Mouse (Mus musculus) right cerebral cortex, adult 2 months (tissue): ENCODE results near the gene Zscan26.
"Not testable (repeated sequence)": the region's sequence is repeated elsewhere in the genome, so short reads cannot be mapped to it uniquely, and the experiment has no call there.

ENCODE experiments used
- DNase-seq, 2 experiments: peaks; one replicate each; pipeline ENCODE4 v3.0.0; 2021 to 2022; ENCODE audit warnings: low spot score in 2 of 2

Zscan26 gene

GRCm38 (mm10) chr13:21453449-21453848 lies at the start of gene Zscan26:
TSS of gene Zscan26 (minus strand) at chr13:21453730.
- DNase-seq = peak; percentile 88 to 91

DNA sequence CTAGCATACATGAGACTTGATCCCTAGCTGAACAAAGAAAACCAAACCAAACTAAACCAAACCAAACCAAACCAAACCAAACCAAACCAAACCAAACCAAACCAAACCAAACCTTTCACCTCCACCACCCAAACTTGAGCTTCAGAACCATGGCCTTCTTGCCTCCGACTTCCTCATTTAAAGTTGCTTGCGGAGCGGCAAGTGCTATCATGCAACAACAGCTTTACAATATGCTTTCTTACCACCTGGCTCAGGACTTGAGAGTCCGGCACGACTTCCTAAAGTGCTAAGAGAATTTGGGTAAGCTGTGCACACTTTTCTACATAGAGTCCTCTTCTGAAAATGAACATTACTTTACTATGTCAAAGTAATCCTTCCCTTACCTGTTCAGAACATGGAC lies 48.8 kb upstream of the Zscan26 start:
- DNase-seq = no peak

GRCm38 (mm10) chr13:21501182-21501581 lies 47.7 kb upstream of the Zscan26 start, which contains the start of gene Gm11273:
TSS of gene Gm11273 (minus strand) at chr13:21501418.
- DNase-seq = not testable (repeated sequence)

- DNase-seq = no peak
Observed at GRCm38 (mm10) chr13:21495080-21495479, 41.5 kb upstream of the Zscan26 start, which contains the start of gene AK157302. TSS of gene AK157302 (plus strand) at chr13:21495223.

DNA sequence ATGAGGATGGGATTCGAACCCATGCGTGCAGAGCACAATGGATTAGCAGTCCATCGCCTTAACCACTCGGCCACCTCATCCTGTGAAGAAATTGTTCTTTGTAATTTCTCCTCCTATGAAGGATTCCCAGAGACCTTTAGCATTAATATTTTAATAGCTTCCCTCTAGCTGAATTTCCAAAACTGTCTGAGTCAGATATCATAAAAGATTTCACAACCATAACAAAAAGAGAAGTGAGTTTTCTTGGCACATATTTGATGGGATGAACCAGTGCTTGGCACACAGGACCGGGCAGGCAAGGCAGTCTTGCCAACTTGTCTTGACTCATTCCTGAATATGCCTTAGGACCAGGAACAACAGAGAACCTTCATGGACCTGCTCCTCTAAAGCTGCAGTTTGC lies 39.3 kb upstream of the Zscan26 start:
- no peak for DNase-seq

GRCm38 (mm10) chr13:21486881-21487280 lies 33.4 kb upstream of the Zscan26 start:
- no peak for DNase-seq

DNA sequence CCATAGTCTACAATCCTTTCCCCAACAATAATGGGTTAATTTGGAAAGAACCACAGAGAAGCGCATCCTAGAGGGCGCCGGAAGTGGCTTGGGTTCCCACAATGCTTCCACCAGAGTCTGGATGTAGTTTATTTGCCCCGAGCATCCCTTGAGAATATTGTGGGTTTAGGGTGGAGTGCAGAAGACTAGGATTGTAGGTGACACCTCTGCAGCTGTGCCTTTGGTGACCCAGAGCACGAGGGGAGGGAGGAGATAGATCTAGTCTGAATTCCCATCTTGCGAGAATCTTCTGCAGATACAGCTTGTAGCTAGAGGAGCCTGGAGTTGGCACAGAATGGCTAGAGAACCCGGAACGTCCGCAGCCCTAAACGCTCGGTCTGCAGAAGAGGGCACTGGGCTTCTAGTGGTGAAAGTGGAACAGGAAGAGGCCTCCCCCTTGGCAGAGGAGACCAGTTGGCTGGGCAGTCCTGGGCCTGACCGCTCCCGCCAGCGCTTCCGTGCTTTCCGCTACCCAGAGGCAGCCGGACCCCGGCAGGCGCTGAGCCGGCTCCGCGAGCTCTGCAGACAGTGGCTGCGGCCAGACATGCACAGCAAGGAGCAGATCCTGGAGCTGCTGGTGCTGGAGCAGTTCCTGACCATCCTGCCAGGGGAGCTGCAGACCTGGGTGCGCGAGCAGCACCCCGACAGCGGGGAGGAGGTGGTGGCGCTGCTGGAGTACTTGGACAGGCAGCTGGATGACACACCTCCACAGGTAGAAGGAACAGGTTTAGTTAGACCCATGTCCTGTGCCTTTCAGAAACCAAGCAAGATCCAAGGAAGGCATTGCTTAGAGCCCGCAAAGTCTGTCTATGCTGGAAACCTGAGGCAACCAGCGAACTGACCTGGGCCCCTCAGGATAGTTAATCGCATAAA lies 25.5 kb upstream of the Zscan26 start, which contains the start of the genes Zkscan4 and Gm10065:
Zkscan4 (plus strand) TSS at position 149 of the 912 bp plus-strand sequence.
Gm10065 (minus strand) TSS at position 683 of the 912 bp plus-strand sequence.
- DNase-seq = peak; percentile 82 to 85

DNA sequence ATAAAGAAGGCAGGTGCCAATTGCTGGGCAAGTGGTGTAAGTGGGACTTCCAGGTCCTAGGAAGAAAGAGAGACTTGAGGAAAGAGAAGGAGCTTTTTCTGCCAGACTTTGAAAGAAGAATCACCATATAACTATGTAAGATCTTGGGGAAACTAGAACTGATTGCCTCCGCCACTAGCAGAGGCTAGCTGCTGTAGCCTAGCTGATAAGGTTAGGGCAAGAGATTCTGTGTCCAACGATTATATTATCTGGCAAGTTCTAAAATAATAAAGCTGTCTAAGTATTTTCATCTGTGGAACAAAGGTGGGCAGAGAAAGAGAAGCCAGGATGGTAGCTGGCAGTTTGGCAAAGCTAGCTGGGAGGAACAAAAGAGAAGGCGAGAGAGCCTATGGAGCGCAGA lies 18.9 kb upstream of the Zscan26 start:
- no peak for DNase-seq

DNA sequence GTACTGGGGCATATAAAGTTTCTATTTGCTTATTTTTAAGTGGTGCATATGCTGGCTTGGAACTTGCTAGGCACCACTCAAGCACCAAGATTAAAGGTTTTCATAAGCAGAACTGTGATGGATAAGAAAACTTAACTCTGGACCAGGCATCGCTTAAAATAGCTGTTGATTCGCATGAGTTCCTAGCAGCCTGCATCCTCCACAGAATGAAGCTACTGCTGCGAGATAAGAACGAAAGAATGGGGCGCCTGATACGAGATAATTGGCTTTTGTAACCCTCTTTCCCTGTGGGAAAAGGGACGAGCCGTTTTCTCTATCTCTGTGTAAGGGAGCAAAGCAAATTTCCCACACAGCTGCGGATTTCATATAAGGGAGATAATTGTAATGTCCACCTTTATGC lies 15.6 kb upstream of the Zscan26 start:
- no peak for DNase-seq

- DNase-seq = peak; percentile 73 to 75
Observed at GRCm38 (mm10) chr13:21468061-21469019, 14.8 kb upstream of the Zscan26 start, which contains the start of gene Nkapl. TSS of gene Nkapl (minus strand) at chr13:21468509.

DNA sequence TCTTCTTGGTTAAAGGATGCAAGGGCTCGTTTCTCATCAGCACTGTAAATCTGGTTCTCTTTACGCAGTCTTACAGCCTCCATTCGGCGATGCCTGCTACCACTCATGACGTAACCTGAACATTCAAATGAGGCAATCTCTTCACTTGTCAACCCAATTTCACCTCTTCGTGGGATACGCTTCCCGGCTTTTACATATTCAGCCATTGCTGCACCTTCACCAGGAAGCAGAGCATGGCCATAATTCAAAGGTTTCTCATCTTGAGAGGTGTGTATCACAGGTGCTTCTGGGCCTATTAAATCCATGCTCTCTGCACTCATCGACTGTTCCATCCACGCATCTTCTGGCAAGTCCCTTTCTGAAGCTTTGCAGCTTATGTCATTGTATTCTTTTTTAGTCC lies 13.8 kb upstream of the Zscan26 start:
- DNase-seq = no peak

DNA sequence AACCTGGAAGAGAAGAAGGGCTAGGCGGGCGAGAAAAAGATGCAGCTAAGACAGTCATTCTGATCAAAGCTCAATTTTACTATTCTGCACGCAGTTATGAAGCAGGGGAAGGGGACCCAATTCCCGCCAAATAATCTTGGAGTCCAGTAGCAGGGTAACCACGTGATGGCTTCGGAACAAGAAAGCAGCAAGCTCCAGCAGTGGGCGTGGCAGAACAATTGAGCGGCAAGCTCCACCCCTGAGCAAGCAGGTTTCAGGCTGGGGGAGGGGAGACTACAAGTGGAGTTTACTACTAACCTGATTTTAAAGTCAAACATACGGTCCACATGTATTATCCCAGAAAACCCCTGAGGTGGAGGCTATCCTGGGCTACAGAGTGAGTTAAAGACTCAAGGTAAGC lies 9.0 kb upstream of the Zscan26 start:
- not testable (repeated sequence) for DNase-seq

DNA sequence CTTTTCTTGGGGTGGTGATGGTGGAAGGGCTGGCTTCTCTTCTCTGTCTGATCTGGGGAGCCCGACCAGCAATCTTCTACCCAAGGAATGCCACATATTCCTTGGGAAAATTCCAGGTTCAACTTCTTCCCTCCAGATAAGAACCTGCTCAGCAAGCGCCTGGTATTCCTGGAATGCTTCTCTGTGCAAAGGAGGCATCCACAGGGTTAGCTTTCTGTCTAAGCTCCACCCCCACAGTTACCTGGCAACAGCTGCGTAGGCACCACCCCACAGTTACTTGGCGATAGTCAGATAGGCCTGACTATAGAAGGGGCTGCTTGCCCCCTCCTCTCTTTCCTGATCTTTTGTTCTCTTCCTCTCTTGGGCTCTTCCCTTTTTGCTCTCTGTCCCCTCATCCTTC lies 2.8 kb upstream of the Zscan26 start:
- no peak for DNase-seq

DNA sequence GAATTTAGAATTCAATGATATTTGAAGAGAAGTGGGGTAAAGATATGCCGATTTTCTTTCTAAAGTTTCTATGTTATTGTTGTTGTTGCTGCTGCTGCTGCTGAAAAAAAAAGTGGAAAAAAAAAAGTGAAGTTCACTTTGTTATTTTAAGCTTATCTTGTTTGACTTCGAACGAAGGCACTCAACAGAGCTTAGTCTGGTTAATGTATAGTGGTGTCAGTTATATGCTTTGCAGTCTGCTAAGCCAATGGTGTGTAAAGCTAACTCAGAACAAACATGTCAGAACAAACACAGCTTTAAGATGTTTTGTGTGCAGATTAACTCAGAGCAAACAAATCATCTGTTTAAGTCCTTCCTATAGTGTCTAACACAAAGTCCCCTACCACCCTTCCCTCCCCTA lies 603 bp upstream of the Zscan26 start:
- no peak for DNase-seq

- peak in 1 of 2 experiments; percentile 10 for DNase-seq
Observed at GRCm38 (mm10) chr13:21453042-21453441, 488 bp downstream of the Zscan26 start.

GRCm38 (mm10) chr13:21447856-21448614 lies 5.5 kb downstream of the Zscan26 start:
- DNase-seq = no peak

DNA sequence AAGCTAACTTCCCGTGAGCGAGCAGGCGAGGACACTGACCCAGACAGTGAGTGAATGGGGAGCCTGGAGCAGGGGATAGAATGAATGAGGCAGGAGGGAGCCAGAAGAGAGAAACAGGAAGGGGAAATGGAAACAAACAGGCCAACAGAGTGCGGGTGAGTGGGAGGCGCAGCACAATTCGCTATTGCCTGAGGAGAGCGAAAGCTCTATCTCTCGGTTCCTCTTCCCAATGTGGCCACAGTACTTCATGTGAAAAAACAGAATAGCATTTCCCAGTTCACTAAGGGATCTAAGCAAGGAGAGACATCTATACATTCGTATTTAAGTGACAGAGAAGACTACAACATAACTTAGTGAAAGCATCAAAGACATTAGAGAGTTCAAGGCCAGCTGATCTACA lies 6.7 kb downstream of the Zscan26 start:
- no peak for DNase-seq

DNA sequence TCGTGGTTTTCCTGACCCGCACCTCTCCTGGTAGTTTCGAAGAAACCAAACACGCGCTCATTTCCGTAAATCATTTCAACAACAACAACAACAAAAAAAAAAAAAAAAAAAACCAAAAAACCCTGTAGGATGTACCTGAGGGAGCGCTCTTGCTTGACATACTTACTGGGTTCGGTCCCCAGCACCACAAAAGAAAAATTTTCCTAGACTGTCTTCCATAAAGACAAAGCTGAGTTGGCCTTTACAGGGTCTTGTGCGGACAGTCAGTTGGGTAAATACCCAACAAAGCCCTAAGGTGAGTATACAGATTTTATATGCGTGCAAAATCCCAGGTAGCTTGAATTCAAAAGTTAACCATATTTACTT lies 12.3 kb downstream of the Zscan26 start:
- no peak for DNase-seq

DNA sequence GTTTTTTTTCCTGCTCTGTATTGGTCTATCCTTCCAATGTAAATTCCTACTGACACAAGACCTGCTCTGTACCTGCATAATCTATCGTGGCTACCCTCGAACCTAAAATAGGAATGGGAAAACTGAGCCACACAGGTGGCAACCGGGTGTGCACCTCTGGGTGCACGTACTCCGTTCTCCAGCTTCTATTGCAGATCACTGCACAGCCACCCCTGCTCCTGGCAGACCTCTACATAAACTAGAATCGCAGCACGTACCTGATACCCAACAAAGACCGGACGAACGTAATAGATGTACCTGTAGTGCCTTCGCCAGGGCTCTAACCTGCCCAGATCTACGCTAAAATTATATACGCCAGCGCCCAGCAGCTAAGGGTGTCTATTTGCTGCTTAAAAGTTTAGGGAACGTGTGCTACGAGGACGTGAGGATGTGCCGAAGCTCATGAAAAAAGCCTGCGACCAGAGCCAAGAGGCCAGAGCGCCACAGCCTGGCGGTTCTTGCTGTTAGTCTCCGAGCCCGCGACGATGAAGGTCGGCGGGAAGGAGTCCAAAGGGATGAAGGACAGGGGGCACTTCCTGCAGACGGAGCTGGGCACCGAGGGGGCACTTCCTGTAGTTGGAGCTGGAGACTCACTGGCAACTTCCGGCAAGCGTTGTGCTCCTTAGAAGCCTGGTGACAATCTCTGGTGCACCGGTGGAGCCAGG lies 12.9 kb downstream of the Zscan26 start, which contains the start of gene Pgbd1:
Pgbd1 (minus strand) TSS at position 556 of the 704 bp plus-strand sequence.
- peak; percentile 66 to 72 for DNase-seq

DNA sequence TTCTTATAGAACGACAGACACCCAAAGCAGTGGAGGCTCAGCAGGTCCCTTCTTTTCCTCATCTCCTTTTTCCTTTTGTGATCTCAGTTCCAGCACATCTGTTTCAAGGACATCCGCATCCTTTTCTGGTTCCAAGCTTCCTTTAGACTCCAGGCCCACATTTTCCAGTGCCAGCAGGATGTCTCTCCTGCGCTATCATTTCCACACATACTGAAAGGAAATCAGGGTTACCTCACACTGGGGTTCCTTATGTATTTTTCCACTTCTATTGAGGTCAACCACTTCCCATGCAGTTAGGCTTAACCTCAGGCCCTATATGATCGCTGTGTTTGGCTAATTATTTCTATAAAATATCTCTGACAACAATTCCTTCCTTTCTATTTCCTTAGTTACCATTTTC lies 18.1 kb downstream of the Zscan26 start:
- no peak for DNase-seq
